ENCODE assay signal across 9 mouse cellular contexts in genomic region chr13:95017916-95018315, GRCm38 (mm10). TPM values are rescaled to one million over a fixed set of nuclear protein-coding genes. Genes with fewer than 3 reads are reported as not detected.
DNase-seq lines count a peak whose midpoint lies in the region; ATAC-seq and TF ChIP-seq lines count a peak whose summit lies in the region.
"Had no signal": no experiment of that assay in that cellular context is flagged by ENCODE, and none has a peak within 500 bp of the region (broad histone marks: within the 10 kb centered on the region; RNA-seq: fewer than 3 reads in every experiment).

No protein-coding gene starts in this region.

- peak; percentile 64 for DNase-seq in A20 (ENCODE audit: low read depth, low spot score)
- DNase-seq in adrenal gland, adult (ENCODE audit: inconsistent age in 2 of 2, low spot score in 1 of 2), result peak; percentile 70 to 83
- DNase-seq in embryo, embryonic 10.5 days (ENCODE audit: low spot score), result peak; percentile 91
- DNase-seq in kidney, postnatal 36 days, result peak; percentile 60 to 81
- DNase-seq in lung, embryonic 14.5 days, result peak; percentile 82
- peak; percentile 13 for DNase-seq in ovary, postnatal 10 days (ENCODE audit: low spot score)
- DNase-seq in thymus, postnatal 14 days, result peak; percentile 79

- 4% methylated on average over 9 of the region's 9 CpGs for WGBS in lung, embryonic 14.5 days

- no peak overlapping the region for H3K4me2 ChIP-seq in lung, embryonic 14.5 days
- H3K4me2 ChIP-seq: embryonic facial prominence, embryonic 12.5 days had no signal

- no peaks in the 10 kb centered on the region for H3K4me1 ChIP-seq in lung, embryonic 14.5 days (ENCODE audit: insufficient read depth)
- H3K4me1 ChIP-seq: embryonic facial prominence, embryonic 12.5 days had no signal

- no peaks in the 10 kb centered on the region for H3K9me3 ChIP-seq in lung, embryonic 14.5 days (ENCODE audit: low read depth, low read length)
- H3K9me3 ChIP-seq: embryonic facial prominence, embryonic 12.5 days had no signal

- TF ChIP-seq CTCF in lung, embryonic 14.5 days (IDR thresholded peaks at IDR 0.05; ENCODE audit: low read depth), result peak; percentile 82

- no peak overlapping the region for H3K27ac ChIP-seq in lung, embryonic 14.5 days (ENCODE audit: low read depth)
- H3K27ac ChIP-seq: embryonic facial prominence, embryonic 12.5 days had no signal

- no peak overlapping the region for H3K9ac ChIP-seq in lung, embryonic 14.5 days
- H3K9ac ChIP-seq: embryonic facial prominence, embryonic 12.5 days had no signal

- H3K36me3 ChIP-seq in lung, embryonic 14.5 days (ENCODE audit: insufficient read depth), result peaks cover 2% of the 10 kb centered on the region; the same call in 1 of the 2 replicates
- H3K36me3 ChIP-seq: embryonic facial prominence, embryonic 12.5 days had no signal

- no peaks in the 10 kb centered on the region for H3K27me3 ChIP-seq in lung, embryonic 14.5 days (ENCODE audit: insufficient read depth, low read length)
- H3K27me3 ChIP-seq: embryonic facial prominence, embryonic 12.5 days had no signal

- H3K4me3 ChIP-seq in lung, embryonic 14.5 days (ENCODE audit: low read depth, low read length), result no peak overlapping the region
- H3K4me3 ChIP-seq: embryonic facial prominence, embryonic 12.5 days had no signal

- peak; percentile 52; the same call in 1 of the 2 replicates for ATAC-seq in granulocyte monocyte progenitor cell, adult 5-6 weeks (replicated peaks; ENCODE audit: poor library complexity, severe bottlenecking)
- ATAC-seq in lung, embryonic 14.5 days (ENCODE audit: insufficient read depth), result peak; percentile 41; the same call in 1 of the 2 replicates

RNA-seq across cellular contexts. Expression of gene Wdr41, which starts 41.8 kb away (rescaled TPM):
- 23.5 and 30.1 TPM in 2 replicates for total RNA-seq in granulocyte monocyte progenitor cell, adult 5-6 weeks (2014; fragmentation: Nextera tagmentation)
- total RNA-seq in granulocyte monocyte progenitor cell, adult 5-6 weeks (2017), result 15.3 and 20.0 TPM in 2 replicates
- 21.5 and 22.2 TPM in 2 replicates for polyA plus RNA-seq in lung, embryonic 14.5 days (2014; fragmentation: Nextera tagmentation; extraction: Ambion mirVana)

Comparison
In these comparisons a context has a peak if more than half of its experiments do, and no peak if none do; other contexts are left out.
1. DNase-seq: peak in every context shown above with its lines; median percentile 91 in embryo, embryonic 10.5 days; 82 in lung, embryonic 14.5 days; 79 in thymus, postnatal 14 days; 76 in adrenal gland, adult; 70 in kidney, postnatal 36 days; 64 in A20; 13 in ovary, postnatal 10 days.